Mouse (Mus musculus) layer of hippocampus, adult 6 months (tissue): ENCODE measurements around the gene Apobec2. TPM values are rescaled to one million over a fixed set of nuclear protein-coding genes. Genes with fewer than 3 reads are reported as not detected.

Experiments
- long read RNA-seq, 2 experiments: library from polyadenylated mRNA; unstranded; transcript quantifications; one replicate each; pipeline ENCODE4 v2.0.0; 2019 to 2020
- polyA plus RNA-seq: library from polyadenylated mRNA; unstranded; fragments of <200 nt; fragmentation: Nextera tagmentation; gene quantifications from 2 replicates; pipeline ENCODE4 v1.2.3, GENCODE M21; 2021

The Apobec2 gene
- polyA plus RNA-seq, result 0.26 and 0.38 TPM in 2 replicates
- long read RNA-seq, experiment 1, partial matches to known transcripts, result 0 of 1 reads
- long read RNA-seq, experiment 1, other reads (novel, unspliced or antisense), result 0 of 1 reads
- long read RNA-seq, experiment 2, result 0 reads

DNA sequence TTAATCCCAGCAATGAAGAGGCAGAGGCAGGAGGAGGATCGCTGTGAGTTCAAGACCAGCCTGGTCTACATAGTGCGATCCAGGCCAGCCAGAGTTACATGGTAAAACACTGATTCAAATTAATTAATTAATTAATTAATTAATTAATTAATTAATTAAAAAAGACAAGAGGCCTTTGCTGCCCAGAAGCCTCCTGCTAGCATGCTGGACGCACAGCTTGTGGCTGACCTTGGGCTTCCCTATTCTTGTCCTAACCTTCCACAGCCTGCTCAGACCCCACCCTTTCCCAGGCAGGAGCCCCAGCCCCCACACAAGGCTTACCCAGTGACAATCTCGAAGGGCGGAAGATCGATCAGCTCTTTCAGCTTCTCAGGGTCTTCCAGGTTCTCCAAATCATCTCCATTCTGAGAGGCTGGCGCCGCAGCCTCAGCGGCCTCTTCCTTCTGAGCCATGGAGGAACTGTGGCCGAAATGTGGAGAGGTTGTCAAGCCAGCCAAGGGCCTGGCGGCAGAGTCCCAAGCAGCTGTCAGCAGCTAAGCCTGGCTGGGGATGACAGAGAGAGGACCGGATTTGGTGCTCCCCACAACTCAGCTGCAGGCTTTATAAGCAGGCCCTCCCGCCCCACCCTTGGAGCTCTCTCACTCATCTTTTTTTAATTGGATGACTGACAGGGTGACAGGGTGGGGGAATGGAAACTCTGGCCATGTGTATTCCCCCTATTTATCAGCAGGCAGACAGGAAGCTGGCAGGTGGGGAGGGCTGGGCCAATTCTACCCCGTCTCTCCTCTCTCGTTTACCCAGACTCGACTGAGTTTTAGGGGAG, at the start of gene Apobec2:
Gene Apobec2 (minus strand): TSS at position 773 of the 823 bp plus-strand sequence.

DNA sequence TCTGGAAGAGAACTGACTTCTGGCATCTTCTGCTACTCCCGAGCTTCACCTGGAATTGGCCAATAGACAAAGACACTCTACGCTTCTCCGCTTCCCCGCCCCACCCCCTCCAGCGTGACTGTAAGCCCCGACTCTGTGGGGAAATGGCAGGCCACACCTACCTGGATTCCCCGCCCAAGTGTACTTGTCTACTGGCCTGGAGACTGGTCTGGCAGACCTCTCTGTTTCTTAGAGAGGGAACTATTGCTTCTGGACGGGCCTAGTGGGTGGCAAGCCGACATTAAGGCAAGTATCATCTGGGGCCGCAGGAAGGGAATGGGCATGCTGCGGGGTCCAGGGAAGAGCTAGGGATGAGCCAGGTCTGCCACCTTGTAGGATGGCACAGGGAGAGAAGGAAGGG, 22.0 kb upstream of the Apobec2 start, which contains the start of gene Unc5cl:
Gene Unc5cl (plus strand): TSS at position 214 of the 400 bp plus-strand sequence.

DNA sequence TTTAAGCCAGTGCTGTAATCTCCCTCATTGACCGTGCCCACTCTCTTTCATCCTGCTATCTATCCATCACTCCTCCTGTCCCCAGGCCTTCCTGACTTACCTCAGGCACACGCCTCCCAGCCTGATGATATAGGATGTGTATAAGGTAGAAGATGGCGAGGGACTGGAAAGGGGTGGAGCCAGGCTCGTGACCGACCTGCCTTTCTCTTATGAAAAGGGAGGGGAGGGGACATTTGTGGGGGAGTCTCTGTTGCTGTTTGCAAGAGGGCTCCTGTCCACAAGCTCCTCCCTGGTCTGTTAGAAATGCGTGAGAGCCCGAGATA, 18.6 kb upstream of the Apobec2 start, which contains the start of gene Tspo2:
Gene Tspo2 (minus strand): TSS at position 170 of the 323 bp plus-strand sequence.

DNA sequence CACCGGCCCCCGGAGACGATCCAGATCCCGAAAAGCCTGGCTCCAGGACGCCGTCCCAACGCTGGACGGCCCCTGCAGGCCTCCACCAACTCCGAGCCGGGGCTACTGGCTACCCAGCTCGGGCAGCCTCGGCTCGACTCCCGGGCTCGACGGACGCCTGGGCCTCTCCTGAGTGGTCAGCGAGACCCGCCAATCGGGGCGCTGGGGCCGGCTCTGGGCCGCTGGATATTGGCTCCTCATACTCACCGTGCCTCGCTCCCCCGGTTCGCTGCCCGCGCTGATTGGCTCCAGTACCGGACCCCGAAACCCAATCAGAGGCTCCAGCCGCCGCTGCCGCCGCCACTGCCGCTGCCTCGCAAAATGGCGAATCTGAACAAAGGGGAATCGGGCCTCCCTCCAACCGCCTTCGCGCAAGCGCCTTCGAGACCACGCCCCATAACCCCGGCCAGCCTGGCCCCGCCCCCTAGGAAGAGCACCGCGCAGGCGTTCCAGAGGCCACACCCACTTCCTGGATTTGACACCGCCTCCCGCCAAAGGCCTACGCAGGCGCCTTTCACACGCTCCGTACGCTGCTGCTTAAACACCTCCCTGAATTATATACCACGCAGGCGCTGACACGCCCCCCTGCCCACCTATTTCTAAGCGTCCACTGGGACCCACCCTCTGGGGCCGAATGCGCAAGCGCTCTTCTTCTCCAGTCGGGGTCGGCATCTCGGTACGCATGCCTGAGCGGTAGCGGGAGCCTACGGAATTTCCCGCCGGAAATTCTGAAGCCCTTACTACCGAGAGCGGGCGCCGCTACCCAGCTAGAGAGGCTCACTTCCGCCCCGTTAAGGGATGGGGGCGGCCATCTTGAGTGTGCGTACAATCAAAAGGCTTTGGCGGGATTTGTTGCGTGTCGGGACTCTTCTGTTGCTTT, 23.1 kb downstream of the Apobec2 start, which contains the start of the genes Nfya and Oard1:
Gene Nfya (minus strand): TSS at position 527 of the 919 bp plus-strand sequence.
Gene Oard1 (plus strand): TSS at position 635 of the 919 bp plus-strand sequence.

Other genes starting within 250 kb of the Apobec2 start
- gene Trem1, start 200.2 kb downstream of the Apobec2 start, polyA plus RNA-seq, result not detected in 2 replicates
- gene Trem3, start 185.2 kb downstream of the Apobec2 start, polyA plus RNA-seq, result 0.62 TPM in 1 of 2 replicates, not detected in the other
- not detected in 2 replicates for gene Treml4, start 168.6 kb downstream of the Apobec2 start, polyA plus RNA-seq
- 0.06 and 0.11 TPM in 2 replicates for gene Treml2, start 133.4 kb downstream of the Apobec2 start, polyA plus RNA-seq
- gene B430306N03Rik, start 116.8 kb downstream of the Apobec2 start, polyA plus RNA-seq, result 0.08 TPM in 1 of 2 replicates, not detected in the other
- 42.6 and 42.7 TPM in 2 replicates for gene Trem2, start 86.5 kb downstream of the Apobec2 start, polyA plus RNA-seq
- 0.11 TPM in 1 of 2 replicates, not detected in the other for gene Treml1, start 73.0 kb downstream of the Apobec2 start, polyA plus RNA-seq
- 1.3 and 1.8 TPM in 2 replicates for gene Nfya, start 23.0 kb downstream of the Apobec2 start, polyA plus RNA-seq
- gene Oard1, start 22.9 kb downstream of the Apobec2 start, polyA plus RNA-seq, result 29.2 and 31.2 TPM in 2 replicates
- not detected in 2 replicates for gene Tspo2, start 18.6 kb upstream of the Apobec2 start, polyA plus RNA-seq
- 0.26 and 0.46 TPM in 2 replicates for gene Unc5cl, start 22.0 kb upstream of the Apobec2 start, polyA plus RNA-seq